Mouse (Mus musculus): ENCODE measurements around the gene Spata6.

The Spata6 gene

DNA sequence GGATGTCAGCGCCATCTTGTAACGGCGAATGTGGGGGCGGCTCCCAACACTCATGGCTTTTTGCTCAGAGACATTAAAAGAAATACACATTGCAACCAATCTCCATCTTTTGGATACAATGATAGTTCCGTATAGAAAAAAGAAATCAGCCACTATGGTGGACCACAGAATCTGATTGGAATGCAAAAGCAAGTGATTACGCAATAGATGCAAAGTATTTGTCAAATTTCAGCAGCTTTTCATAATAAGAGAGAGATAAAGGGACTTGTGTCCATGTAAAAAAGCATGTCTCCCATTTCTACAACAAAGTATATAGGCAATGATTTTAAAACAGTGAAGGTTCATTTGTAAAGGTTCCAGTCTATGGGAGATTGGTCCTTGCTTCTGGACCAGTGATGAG lies 119.1 kb downstream of the Spata6 start:
- no peak for DNase-seq (ENCODE audit: low spot score)

DNA sequence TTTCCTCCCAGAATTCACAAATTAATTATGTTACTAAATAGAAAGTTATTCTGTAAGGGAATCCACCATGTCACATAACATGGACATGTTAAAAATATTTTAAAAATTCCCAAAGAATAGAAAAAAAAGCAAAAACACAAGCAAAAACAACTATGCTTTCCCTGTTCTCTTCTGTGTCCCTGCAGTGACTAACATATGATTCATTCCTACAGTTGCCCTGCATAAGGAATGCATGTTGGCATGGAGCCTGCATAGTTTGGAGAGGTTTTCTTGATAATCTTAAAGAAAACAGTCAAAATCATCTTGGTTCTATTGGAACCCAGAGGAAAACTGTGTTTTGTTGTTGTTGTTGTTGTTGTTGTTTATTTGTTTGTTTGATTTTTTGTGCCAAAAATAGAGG lies 132.8 kb downstream of the Spata6 start:
- DNase-seq (ENCODE audit: low spot score), result no peak

- DNase-seq (ENCODE audit: low spot score), result no peak
Observed at GRCm38 (mm10) chr4:111866701-111867100, 146.9 kb downstream of the Spata6 start.

- DNase-seq (ENCODE audit: low spot score), result peak; percentile 5
Observed at GRCm38 (mm10) chr4:111867743-111868401, 148.1 kb downstream of the Spata6 start.

Measured in adipocyte (in vitro differentiated cells).